Mouse (Mus musculus): ENCODE results near the gene Tmprss4. TPM values are rescaled to one million over a fixed set of nuclear protein-coding genes. Genes with fewer than 3 reads are reported as not detected.
A peak's percentile ranks its signal among the peaks of the same experiment; 100 is the strongest.

Gene Tmprss4
- polyA plus RNA-seq (2016; fragmentation: Nextera tagmentation; extraction: Ambion mirVana): not detected in 2 replicates

DNA sequence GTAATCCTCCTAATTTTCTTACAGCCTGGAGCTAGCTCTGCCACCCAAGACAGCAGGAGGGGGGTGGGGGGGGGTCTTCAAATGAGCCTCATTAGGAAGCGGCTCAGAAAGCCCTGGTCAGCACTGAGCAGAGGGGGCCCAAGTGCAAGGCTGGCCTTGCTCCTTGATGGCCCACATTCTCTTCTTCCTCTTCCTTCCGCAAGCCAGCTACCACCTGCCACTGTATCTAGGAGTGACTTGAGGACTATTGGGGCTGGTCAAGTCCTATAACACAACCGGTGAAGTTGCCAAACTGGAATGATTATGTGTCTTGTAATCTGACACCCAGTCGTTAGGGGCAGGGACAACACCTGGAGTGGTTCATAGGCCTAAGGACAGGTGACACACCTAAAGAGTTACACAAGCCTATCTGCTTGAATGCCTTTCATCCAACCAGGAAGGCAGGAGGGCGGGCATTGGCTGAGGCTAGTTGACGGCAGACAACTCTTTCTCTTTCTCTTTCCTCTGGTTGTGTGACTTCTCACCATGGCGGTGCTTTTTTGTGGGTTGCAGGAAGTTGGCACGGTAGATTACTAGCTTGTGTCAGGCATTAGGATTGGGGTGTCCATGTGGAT lies at the start of gene Tmprss4:
Gene Tmprss4 (minus strand): TSS at position 296 of the 614 bp plus-strand sequence.
- ATAC-seq: no peak
- Histone ChIP-seq H3K4me3 (no peak within 1 kb of the TSS), H3K27ac (no peak within 1 kb of the TSS), H3K4me2 (no peak within 1 kb of the TSS), H3K9ac (no peak within 1 kb of the TSS), H3K4me1 (0 out of 2 replicates have a peak, but pooled peaks cover 7% of the 10 kb centered on the region), H3K27me3 (replicated peaks) (0 out of 2 replicates have a peak, but pooled peaks cover 3% of the 10 kb centered on the region), H3K9me3 (replicated peaks) (no peaks in the 10 kb centered on the region), H3K36me3 (no peaks in the 10 kb centered on the region)
- 67% methylated on average over 8 of the region's 8 CpGs for WGBS (ENCODE audit: insufficient replicate concordance)

DNA sequence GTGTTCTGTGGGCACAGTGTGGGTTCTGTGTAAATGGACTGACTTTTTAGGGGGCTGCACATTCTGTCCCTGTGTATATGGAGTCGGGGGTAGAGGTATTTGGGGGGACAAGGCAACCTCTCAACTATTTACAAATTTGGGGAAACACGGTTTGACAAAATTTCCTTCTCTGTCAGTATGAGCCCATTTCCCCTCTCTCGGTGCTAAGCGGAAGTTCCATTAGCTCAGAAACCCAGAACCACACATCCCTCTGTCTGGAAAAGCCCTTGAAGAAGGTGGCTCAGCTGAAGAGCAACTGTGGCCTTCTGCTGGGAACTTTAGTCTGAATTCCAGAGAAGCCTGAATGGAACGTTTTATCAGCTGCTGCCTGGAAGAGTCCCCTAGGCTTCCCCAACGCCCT lies 48.5 kb upstream of the Tmprss4 start:
- no peak overlapping the region for H3K4me3 ChIP-seq
- H3K36me3 ChIP-seq: no peaks in the 10 kb centered on the region
- no peaks in the 10 kb centered on the region for H3K9me3 ChIP-seq (replicated peaks)
- no peaks in the 10 kb centered on the region for H3K27me3 ChIP-seq (replicated peaks)
- peaks cover 22% of the 10 kb centered on the region for H3K4me1 ChIP-seq
- H3K27ac ChIP-seq: no peak overlapping the region
- no peak overlapping the region for H3K9ac ChIP-seq
- no peak for ATAC-seq
- 38% methylated on average over 6 of the region's 6 CpGs for WGBS (ENCODE audit: insufficient replicate concordance)
- H3K4me2 ChIP-seq: no peak overlapping the region

DNA sequence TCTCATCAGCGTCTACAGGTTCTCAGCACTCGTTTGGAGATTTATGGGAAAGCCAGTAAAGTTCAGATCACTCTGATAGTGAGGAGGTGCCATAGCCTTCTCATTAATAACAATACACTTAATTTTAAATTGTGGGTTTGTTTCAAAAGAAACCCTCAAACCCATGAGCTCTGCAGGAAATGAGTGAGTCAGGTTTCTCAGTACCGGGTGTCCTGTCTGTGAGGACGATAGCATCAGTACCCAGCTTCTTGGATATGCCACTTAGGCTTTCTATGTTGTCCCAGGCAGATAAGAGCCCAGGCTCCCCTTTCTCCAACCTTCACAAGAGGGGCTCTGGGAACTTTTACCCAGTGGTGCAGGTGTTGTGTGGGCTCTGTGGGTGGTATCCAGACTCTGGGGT lies 48.1 kb upstream of the Tmprss4 start:
- Histone ChIP-seq H3K27me3 (replicated peaks) (no peaks in the 10 kb centered on the region), H3K36me3 (no peaks in the 10 kb centered on the region), H3K9me3 (replicated peaks) (no peaks in the 10 kb centered on the region), H3K27ac (0 out of 2 replicates have a peak overlapping the region, but pooled peaks have one; percentile 56), H3K4me2 (no peak overlapping the region), H3K4me3 (no peak overlapping the region), H3K9ac (no peak overlapping the region), H3K4me1 (peaks cover 25% of the 10 kb centered on the region)
- 17% methylated on average over 4 of the region's 4 CpGs for WGBS (ENCODE audit: insufficient replicate concordance)
- ATAC-seq: 0 out of 2 replicates have a peak, but pooled peaks have one; percentile 13

DNA sequence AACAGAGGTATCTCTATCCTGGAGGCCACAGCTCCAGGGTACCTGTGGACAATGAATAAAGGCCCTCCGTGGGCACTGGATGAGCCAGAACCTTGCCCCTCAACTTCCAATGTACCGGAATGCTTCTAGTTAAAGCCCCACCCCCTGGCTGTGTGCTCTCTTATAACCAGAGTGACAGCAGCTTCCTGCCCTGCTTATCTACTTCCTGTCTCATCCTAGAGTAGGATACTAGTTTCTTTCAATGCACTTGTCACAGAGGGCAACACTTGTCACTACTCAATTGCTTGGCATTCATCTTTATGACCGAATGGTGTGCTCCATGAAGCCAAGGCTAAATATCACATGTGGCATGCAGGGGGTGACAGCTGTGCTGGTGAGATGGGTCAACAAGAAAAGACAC lies 47.4 kb upstream of the Tmprss4 start:
- H3K4me2 ChIP-seq: no peak overlapping the region
- no peaks in the 10 kb centered on the region for H3K27me3 ChIP-seq (replicated peaks)
- H3K36me3 ChIP-seq: no peaks in the 10 kb centered on the region
- WGBS (ENCODE audit: insufficient replicate concordance): 12% methylated on average over 3 of the region's 3 CpGs
- no peak overlapping the region for H3K4me3 ChIP-seq
- H3K27ac ChIP-seq: 0 out of 2 replicates have a peak overlapping the region, but pooled peaks have one; percentile 56
- peak; percentile 42; the same call in 1 of the 2 replicates for ATAC-seq
- no peaks in the 10 kb centered on the region for H3K9me3 ChIP-seq (replicated peaks)
- H3K4me1 ChIP-seq: peaks cover 25% of the 10 kb centered on the region
- H3K9ac ChIP-seq: no peak overlapping the region

DNA sequence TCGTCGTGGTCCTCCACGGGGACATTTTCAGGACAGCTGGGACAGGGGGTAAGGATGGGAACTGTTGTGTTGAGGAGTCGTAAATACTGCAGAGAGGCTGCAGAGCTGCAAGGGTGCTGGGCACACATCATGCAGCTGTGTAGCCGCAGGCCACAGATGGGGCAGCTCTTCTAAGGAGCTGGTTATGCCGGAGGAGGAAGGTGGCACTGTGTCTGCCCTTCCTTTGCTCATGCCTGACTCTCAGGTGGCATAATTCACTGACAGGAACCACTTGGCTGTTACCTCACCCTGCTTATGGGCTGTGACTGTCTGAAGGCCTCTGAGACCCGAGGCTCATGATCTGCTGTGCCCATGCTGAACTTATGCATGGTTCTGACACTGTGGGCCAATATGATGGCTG lies 46.4 kb upstream of the Tmprss4 start:
- WGBS (ENCODE audit: insufficient replicate concordance): 69% methylated on average over 7 of the region's 7 CpGs
- Histone ChIP-seq H3K36me3 (no peaks in the 10 kb centered on the region), H3K9me3 (replicated peaks) (no peaks in the 10 kb centered on the region), H3K4me3 (no peak overlapping the region), H3K27ac (no peak overlapping the region), H3K27me3 (replicated peaks) (no peaks in the 10 kb centered on the region), H3K4me2 (no peak overlapping the region), H3K9ac (no peak overlapping the region), H3K4me1 (peaks cover 26% of the 10 kb centered on the region)
- no peak for ATAC-seq

DNA sequence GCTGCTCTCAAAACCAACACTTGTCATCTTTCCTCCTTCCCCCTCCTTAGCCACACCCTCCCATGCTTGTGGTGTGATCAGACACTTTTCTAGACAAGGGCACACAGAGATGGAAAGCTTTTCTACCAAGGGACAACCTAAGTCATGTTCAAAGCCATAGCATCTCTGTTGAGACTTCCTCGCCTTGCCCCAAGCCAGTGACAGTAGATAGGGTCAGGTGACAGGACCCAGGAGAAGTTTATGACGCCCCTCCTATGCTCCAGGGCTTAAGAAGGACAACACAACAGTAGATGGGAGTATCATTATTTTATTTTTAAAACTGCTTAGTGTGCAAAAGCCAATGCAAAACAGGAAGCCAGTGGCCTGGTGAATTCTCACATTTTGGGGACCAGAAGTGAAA lies 43.6 kb upstream of the Tmprss4 start:
- H3K4me1 ChIP-seq: peaks cover 27% of the 10 kb centered on the region
- H3K36me3 ChIP-seq: no peaks in the 10 kb centered on the region
- no peak overlapping the region for H3K9ac ChIP-seq
- H3K4me2 ChIP-seq: no peak overlapping the region
- 48% methylated on average over 2 of the region's 2 CpGs for WGBS (ENCODE audit: insufficient replicate concordance)
- no peak overlapping the region for H3K27ac ChIP-seq
- no peaks in the 10 kb centered on the region for H3K9me3 ChIP-seq (replicated peaks)
- ATAC-seq: no peak
- no peak overlapping the region for H3K4me3 ChIP-seq
- H3K27me3 ChIP-seq (replicated peaks): no peaks in the 10 kb centered on the region

DNA sequence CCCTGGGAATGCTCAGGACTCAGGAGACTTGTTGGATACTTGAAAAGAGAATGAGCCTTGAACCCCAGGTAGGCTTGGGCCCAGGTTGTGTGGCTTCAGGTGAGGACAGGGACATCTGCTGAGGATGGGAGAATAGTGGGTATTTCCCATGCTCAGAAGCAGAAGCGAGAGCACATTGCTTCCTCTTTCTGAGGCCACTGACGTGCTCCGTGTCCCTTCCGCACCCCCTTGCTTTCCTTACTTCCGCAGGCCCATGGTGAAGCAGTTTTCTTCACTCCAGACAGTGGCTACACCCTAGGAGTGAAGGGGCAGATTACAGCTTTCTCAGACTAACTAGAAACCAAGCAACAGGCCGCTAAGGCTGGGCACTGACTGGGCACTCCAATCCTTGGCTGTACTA lies 42.2 kb upstream of the Tmprss4 start:
- no peak for ATAC-seq
- H3K36me3 ChIP-seq: no peaks in the 10 kb centered on the region
- no peak overlapping the region for H3K27ac ChIP-seq
- WGBS (ENCODE audit: insufficient replicate concordance): 55% methylated on average over 6 of the region's 6 CpGs
- H3K4me2 ChIP-seq: no peak overlapping the region
- no peaks in the 10 kb centered on the region for H3K27me3 ChIP-seq (replicated peaks)
- no peak overlapping the region for H3K4me3 ChIP-seq
- no peak overlapping the region for H3K9ac ChIP-seq
- peaks cover 13% of the 10 kb centered on the region for H3K4me1 ChIP-seq
- H3K9me3 ChIP-seq (replicated peaks): no peaks in the 10 kb centered on the region

DNA sequence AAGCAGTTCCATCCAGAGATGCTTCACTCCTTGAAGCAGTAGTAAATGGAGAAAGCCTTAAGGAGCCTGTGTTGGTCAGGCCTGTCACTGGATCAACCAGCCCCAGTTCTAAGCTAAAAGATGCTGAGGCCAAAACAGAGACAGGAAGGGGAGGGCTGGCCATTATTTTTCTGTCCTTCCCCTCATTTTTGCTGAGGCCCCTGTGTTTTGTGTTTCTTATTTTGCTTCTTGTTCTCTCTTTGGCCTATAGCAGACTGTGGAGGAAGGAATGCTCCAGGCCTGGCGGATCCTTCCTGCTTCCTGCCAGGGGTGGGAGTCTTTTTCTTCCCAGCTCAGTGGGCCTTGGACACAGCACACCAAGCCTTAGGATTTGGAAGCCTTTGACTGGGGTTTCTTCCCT lies 41.5 kb upstream of the Tmprss4 start:
- no peaks in the 10 kb centered on the region for H3K36me3 ChIP-seq
- 0 out of 2 replicates have a peak, but pooled peaks cover 9% of the 10 kb centered on the region for H3K4me1 ChIP-seq
- 0 out of 2 replicates have a peak, but pooled peaks cover 4% of the 10 kb centered on the region for H3K27me3 ChIP-seq (replicated peaks)
- no peak overlapping the region for H3K27ac ChIP-seq
- H3K4me2 ChIP-seq: no peak overlapping the region
- no peak overlapping the region for H3K9ac ChIP-seq
- ATAC-seq: no peak
- no peak overlapping the region for H3K4me3 ChIP-seq
- WGBS (ENCODE audit: insufficient replicate concordance): 52% methylated on average over 1 of the region's 1 CpGs
- H3K9me3 ChIP-seq (replicated peaks): no peaks in the 10 kb centered on the region

DNA sequence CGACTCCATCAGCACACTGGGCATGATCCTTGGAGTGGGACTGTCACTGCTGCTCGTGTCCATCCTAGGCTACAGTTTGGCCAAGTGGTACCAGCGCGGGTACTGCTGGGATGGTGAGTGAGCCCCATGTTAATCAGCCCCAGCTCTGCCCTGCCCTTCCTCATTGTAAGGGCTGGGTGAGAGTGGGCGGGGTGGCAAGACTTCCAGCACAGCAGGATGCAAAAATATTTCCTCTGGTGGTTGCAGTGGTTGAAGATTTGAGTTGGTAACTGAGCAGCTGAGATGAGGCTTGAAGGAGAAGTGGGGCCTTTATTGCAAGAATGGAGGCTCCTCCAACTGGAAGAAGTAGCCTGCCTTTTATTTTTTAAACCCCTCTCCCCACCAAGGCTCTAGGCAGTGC lies 37.5 kb upstream of the Tmprss4 start:
- H3K36me3 ChIP-seq: no peaks in the 10 kb centered on the region
- ATAC-seq: no peak
- H3K9me3 ChIP-seq (replicated peaks): no peaks in the 10 kb centered on the region
- H3K4me3 ChIP-seq: no peak overlapping the region
- 0 out of 2 replicates have a peak, but pooled peaks cover 6% of the 10 kb centered on the region for H3K27me3 ChIP-seq (replicated peaks)
- no peak overlapping the region for H3K4me2 ChIP-seq
- H3K9ac ChIP-seq: no peak overlapping the region
- H3K4me1 ChIP-seq: 0 out of 2 replicates have a peak, but pooled peaks cover 9% of the 10 kb centered on the region
- no peak overlapping the region for H3K27ac ChIP-seq
- WGBS (ENCODE audit: insufficient replicate concordance): 55% methylated on average over 5 of the region's 5 CpGs

DNA sequence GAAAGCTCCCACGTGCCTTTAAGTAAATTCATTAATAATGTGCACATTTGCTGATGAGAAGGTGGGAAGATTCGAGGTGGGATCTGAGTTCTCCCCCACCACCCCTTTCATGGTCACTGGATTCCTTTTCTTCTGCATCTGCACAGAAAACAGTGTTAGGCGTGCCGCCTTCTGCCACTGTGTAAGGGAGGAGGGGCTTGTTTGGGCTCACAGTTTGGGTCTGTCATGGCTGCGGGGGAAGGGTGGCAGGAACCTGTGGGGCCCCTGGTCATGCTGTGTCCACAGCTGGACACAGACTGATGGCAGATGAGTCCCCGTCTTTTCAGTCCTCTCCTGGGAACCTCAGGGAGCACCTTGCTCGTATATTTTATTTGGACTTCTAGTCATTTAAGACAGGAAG lies 32.9 kb upstream of the Tmprss4 start:
- H3K9me3 ChIP-seq (replicated peaks): no peaks in the 10 kb centered on the region
- H3K27ac ChIP-seq: no peak overlapping the region
- no peaks in the 10 kb centered on the region for H3K36me3 ChIP-seq
- peaks cover 23% of the 10 kb centered on the region; the same call in 1 of the 2 replicates for H3K4me1 ChIP-seq
- H3K9ac ChIP-seq: no peak overlapping the region
- WGBS (ENCODE audit: insufficient replicate concordance): 47% methylated on average over 7 of the region's 7 CpGs
- H3K27me3 ChIP-seq (replicated peaks): 0 out of 2 replicates have a peak, but pooled peaks cover 6% of the 10 kb centered on the region
- no peak for ATAC-seq
- H3K4me2 ChIP-seq: no peak overlapping the region
- no peak overlapping the region for H3K4me3 ChIP-seq

DNA sequence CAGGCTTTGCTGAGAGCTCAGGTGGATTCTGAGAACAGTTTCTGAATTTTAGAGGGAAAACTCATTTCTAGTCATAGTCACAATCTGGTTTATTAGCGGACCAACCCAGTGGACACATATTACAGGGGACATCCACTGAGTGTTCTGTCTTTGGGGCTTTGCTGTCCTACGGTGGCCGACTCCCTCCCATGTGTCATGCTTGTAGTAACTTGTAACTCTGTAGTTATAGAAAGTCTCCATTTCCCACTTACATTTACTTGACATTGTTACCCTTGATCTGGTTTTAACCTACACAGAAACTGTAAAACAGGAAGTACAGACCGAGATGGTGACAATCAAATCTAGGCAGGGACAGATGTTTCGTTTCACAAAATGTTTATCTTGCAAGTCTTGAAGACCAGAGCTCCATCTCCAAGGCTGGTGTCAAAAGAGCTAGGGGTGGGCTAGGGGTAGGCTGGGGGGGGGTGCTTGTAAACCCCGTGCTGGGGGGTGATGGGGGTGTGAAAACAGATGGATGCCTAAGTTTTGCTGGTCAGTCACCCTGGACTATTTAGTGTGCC lies 31.9 kb upstream of the Tmprss4 start:
- Histone ChIP-seq H3K4me2 (no peak overlapping the region), H3K9me3 (replicated peaks) (no peaks in the 10 kb centered on the region), H3K27ac (no peak overlapping the region), H3K36me3 (no peaks in the 10 kb centered on the region), H3K27me3 (replicated peaks) (0 out of 2 replicates have a peak, but pooled peaks cover 5% of the 10 kb centered on the region), H3K4me3 (no peak overlapping the region), H3K9ac (no peak overlapping the region), H3K4me1 (peaks cover 23% of the 10 kb centered on the region; the same call in 1 of the 2 replicates)
- 41% methylated on average over 6 of the region's 6 CpGs for WGBS (ENCODE audit: insufficient replicate concordance)
- no peak for ATAC-seq

DNA sequence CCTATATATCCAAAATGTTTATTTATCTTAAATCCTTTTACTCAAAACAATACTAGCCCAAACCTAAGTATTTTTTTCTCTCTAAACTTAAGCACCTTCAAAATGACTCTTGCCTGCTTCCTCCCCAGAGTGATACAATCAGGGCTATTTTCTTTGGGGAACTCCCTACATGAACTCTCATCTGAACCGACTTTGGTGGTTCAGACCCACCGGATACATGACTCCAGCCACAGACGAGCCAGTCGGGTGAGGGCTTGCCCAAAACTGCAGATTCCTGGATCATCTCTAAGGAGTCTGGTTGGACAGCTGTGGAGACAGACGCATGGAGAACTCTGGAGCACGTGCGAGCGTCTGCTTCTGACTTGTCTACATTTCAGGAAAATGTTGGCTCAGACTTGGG lies 25.5 kb upstream of the Tmprss4 start:
- no peak for ATAC-seq
- no peak overlapping the region for H3K4me3 ChIP-seq
- no peaks in the 10 kb centered on the region; the same call in 1 of the 2 replicates for H3K27me3 ChIP-seq (replicated peaks)
- 61% methylated on average over 8 of the region's 8 CpGs for WGBS (ENCODE audit: insufficient replicate concordance)
- H3K27ac ChIP-seq: no peak overlapping the region
- H3K4me1 ChIP-seq: no peaks in the 10 kb centered on the region
- no peak overlapping the region for H3K9ac ChIP-seq
- H3K4me2 ChIP-seq: no peak overlapping the region
- no peaks in the 10 kb centered on the region for H3K36me3 ChIP-seq
- H3K9me3 ChIP-seq (replicated peaks): no peaks in the 10 kb centered on the region
